Mouse (Mus musculus): Measurements from ENCODE around the gene Scn8a. TPM values are rescaled to one million over a fixed set of nuclear protein-coding genes. Genes with fewer than 3 reads are reported as not detected.

The Scn8a gene
- total and polyA plus RNA-seq, 2 experiments from 2014 or later, result 22.4 to 37.7 TPM

DNA sequence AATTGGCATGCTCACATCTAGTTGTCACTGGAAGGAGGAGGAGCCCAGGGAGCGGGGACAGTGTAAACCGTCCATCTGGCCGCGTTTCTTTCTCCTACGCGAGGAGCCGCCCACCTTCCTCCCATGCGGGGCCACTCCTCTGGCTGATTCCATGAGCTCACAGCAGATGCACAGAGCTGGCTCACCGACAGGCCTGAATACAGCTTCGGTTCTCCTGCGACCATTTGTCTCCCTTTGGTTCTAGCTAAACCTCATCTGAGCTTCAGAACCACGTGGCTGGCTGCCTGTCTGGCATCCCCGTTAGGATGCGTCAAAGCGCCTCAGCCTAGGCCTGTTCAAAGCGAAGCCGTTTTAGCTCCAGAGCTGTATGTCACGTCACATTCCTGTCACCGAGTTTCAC lies 53.8 kb downstream of the Scn8a start:
- Histone ChIP-seq H3K4me2 (ENCODE audit: low read depth, low read length, poor library complexity, severe bottlenecking) (no peak overlapping the region), H3K4me1 (ENCODE audit: insufficient read depth, low read length) (peaks cover 3% of the 10 kb centered on the region; the same call in 1 of the 2 replicates), H3K9me3 (ENCODE audit: low read length) (no peaks in the 10 kb centered on the region), H3K9ac (replicated peaks; ENCODE audit: low read length, poor library complexity, severe bottlenecking) (no peak overlapping the region), H3K27ac (ENCODE audit: low read depth, low read length) (no peak overlapping the region; the same call in 1 of the 2 replicates), H3K27me3 (ENCODE audit: insufficient read depth, low read length) (no peaks in the 10 kb centered on the region), H3K4me3 (ENCODE audit: low read depth, low read length) (no peak overlapping the region), H3K36me3 (ENCODE audit: insufficient read depth, low read length) (no peaks in the 10 kb centered on the region)
- WGBS, result 14% methylated on average over 19 of the region's 19 CpGs
- ATAC-seq (ENCODE audit: low FRiP score) (0 out of 2 replicates have a peak, but pooled peaks have one; percentile 16), DNase-seq (ENCODE audit: low spot score) (peak; percentile 74)
- no peak for TF ChIP-seq CTCF (IDR thresholded peaks at IDR 0.05)

DNA sequence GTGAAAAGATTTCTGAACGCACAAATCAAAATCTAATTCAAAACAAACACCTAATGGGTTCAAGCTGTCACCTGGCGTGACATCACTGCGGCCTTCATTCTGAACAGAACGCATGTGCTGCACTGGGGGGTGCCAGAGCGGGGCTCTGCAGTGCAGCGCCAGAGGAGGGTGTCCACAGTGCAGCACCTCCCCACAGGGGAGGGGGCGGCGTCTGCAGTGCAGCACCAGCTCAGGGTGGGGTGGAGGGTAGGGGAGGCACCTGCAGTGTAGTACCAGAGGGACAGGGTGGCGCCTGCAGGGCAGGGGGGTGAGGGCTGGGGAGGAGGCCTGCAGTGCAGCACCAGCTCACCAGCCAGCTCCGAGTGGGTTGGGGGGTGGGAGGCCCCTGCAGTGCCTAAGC lies 55.3 kb downstream of the Scn8a start:
- no peak for DNase-seq (ENCODE audit: low spot score)

GRCm38 (mm10) chr15:100930477-100930876 lies 60.8 kb downstream of the Scn8a start:
- H3K27ac ChIP-seq (ENCODE audit: low read depth, low read length), result no peak overlapping the region
- WGBS, result 35% methylated on average over 3 of the region's 3 CpGs
- no peak overlapping the region for H3K4me2 ChIP-seq (ENCODE audit: low read depth, low read length, poor library complexity, severe bottlenecking)
- ATAC-seq (ENCODE audit: low FRiP score) (no peak), DNase-seq (ENCODE audit: low spot score) (no peak)
- H3K4me3 ChIP-seq (ENCODE audit: low read depth, low read length), result no peak overlapping the region
- H3K4me1 ChIP-seq (ENCODE audit: insufficient read depth, low read length), result no peaks in the 10 kb centered on the region
- H3K9me3 ChIP-seq (ENCODE audit: low read length), result no peaks in the 10 kb centered on the region
- no peak overlapping the region for H3K9ac ChIP-seq (replicated peaks; ENCODE audit: low read length, poor library complexity, severe bottlenecking)
- TF ChIP-seq CTCF (IDR thresholded peaks at IDR 0.05), result no peak
- no peaks in the 10 kb centered on the region for H3K27me3 ChIP-seq (ENCODE audit: insufficient read depth, low read length)
- H3K36me3 ChIP-seq (ENCODE audit: insufficient read depth, low read length), result no peaks in the 10 kb centered on the region

More for the DNA sequence above, 55.3 kb downstream of the Scn8a start:
- ATAC-seq (ENCODE audit: low FRiP score), result no peak
- no peaks in the 10 kb centered on the region for H3K36me3 ChIP-seq (ENCODE audit: insufficient read depth, low read length)
- 74% methylated on average over 10 of the region's 10 CpGs for WGBS
- no peaks in the 10 kb centered on the region for H3K9me3 ChIP-seq (ENCODE audit: low read length)
- no peaks in the 10 kb centered on the region for H3K4me1 ChIP-seq (ENCODE audit: insufficient read depth, low read length)
- no peak overlapping the region for H3K4me2 ChIP-seq (ENCODE audit: low read depth, low read length, poor library complexity, severe bottlenecking)
- H3K27me3 ChIP-seq (ENCODE audit: insufficient read depth, low read length), result no peaks in the 10 kb centered on the region
- H3K9ac ChIP-seq (replicated peaks; ENCODE audit: low read length, poor library complexity, severe bottlenecking), result no peak overlapping the region
- TF ChIP-seq CTCF (IDR thresholded peaks at IDR 0.05), result no peak
- no peak overlapping the region for H3K27ac ChIP-seq (ENCODE audit: low read depth, low read length)
- H3K4me3 ChIP-seq (ENCODE audit: low read depth, low read length), result no peak overlapping the region

GRCm38 (mm10) chr15:100936176-100936575 lies 66.5 kb downstream of the Scn8a start:
- H3K27me3 ChIP-seq (ENCODE audit: insufficient read depth, low read length), result no peaks in the 10 kb centered on the region
- H3K36me3 ChIP-seq (ENCODE audit: insufficient read depth, low read length), result peaks cover 9% of the 10 kb centered on the region; the same call in 1 of the 2 replicates
- H3K9ac ChIP-seq (replicated peaks; ENCODE audit: low read length, poor library complexity, severe bottlenecking), result no peak overlapping the region
- no peaks in the 10 kb centered on the region for H3K4me1 ChIP-seq (ENCODE audit: insufficient read depth, low read length)
- H3K27ac ChIP-seq (ENCODE audit: low read depth, low read length), result no peak overlapping the region
- no peak for TF ChIP-seq CTCF (IDR thresholded peaks at IDR 0.05)
- no peak overlapping the region for H3K4me3 ChIP-seq (ENCODE audit: low read depth, low read length)
- no peak for ATAC-seq (ENCODE audit: low FRiP score)
- H3K4me2 ChIP-seq (ENCODE audit: low read depth, low read length, poor library complexity, severe bottlenecking), result no peak overlapping the region
- DNase-seq (ENCODE audit: low spot score), result no peak
- no peaks in the 10 kb centered on the region for H3K9me3 ChIP-seq (ENCODE audit: low read length)
- WGBS, result 68% methylated on average over 24 of the region's 24 CpGs

DNA sequence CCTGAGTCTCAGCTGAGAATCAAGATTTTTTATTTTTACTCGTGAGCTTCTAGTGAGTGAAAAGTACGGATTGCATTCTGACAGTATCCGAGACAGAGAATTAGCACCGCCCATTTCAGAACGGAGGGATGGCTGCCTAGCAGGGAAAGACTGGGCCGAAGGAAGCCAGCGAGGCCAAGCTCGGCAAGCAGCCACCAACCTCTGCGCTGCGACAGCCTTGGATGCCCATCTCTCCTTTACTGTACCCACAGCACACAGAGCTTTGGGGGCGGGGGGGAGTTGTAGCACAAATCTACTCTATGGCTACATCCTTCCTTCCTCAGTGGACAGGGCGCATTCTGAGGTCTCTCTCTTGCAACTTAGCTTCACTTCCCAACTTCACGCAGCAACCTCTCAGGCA lies 78.7 kb downstream of the Scn8a start:
- H3K9me3 ChIP-seq (ENCODE audit: low read length), result no peaks in the 10 kb centered on the region
- H3K4me2 ChIP-seq (ENCODE audit: low read depth, low read length, poor library complexity, severe bottlenecking), result no peak overlapping the region
- no peaks in the 10 kb centered on the region for H3K27me3 ChIP-seq (ENCODE audit: insufficient read depth, low read length)
- 91% methylated on average over 13 of the region's 13 CpGs for WGBS
- H3K9ac ChIP-seq (replicated peaks; ENCODE audit: low read length, poor library complexity, severe bottlenecking), result no peak overlapping the region
- H3K4me3 ChIP-seq (ENCODE audit: low read depth, low read length), result no peak overlapping the region
- no peak overlapping the region for H3K27ac ChIP-seq (ENCODE audit: low read depth, low read length)
- no peak for TF ChIP-seq CTCF (IDR thresholded peaks at IDR 0.05)
- DNase-seq (ENCODE audit: low spot score), result no peak
- no peaks in the 10 kb centered on the region for H3K4me1 ChIP-seq (ENCODE audit: insufficient read depth, low read length)
- 0 out of 2 replicates have a peak, but pooled peaks cover 4% of the 10 kb centered on the region for H3K36me3 ChIP-seq (ENCODE audit: insufficient read depth, low read length)
- ATAC-seq (ENCODE audit: low FRiP score), result no peak

DNA sequence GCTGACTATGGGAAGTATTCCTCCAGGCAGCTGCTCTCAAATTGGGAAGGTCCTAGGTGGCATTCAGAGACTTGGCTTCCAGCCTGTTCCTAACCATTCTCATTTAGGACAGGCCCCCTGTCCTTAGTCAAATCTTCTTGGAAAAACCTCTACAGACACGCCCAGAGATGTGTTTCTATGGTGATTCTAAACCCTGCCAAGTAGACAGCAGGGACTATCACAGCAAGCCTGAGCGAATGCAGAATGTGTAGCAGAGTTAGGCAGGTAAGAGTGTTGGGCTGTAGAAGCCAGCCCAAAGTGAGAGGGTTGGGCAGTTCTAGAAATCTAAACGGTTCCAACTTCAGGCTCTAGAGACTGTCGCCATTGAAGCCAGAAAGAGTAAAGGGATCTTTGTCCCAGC lies 79.5 kb downstream of the Scn8a start:
- no peak for TF ChIP-seq CTCF (IDR thresholded peaks at IDR 0.05)

More for the DNA sequence above, 79.5 kb downstream of the Scn8a start:
- ATAC-seq (ENCODE audit: low FRiP score) (no peak), DNase-seq (ENCODE audit: low spot score) (no peak)
- H3K9ac ChIP-seq (replicated peaks; ENCODE audit: low read length, poor library complexity, severe bottlenecking), result no peak overlapping the region
- H3K4me1 ChIP-seq (ENCODE audit: insufficient read depth, low read length), result no peaks in the 10 kb centered on the region
- WGBS, result 76% methylated on average over 4 of the region's 4 CpGs
- H3K36me3 ChIP-seq (ENCODE audit: insufficient read depth, low read length), result 0 out of 2 replicates have a peak, but pooled peaks cover 4% of the 10 kb centered on the region
- no peak overlapping the region for H3K4me2 ChIP-seq (ENCODE audit: low read depth, low read length, poor library complexity, severe bottlenecking)
- H3K27me3 ChIP-seq (ENCODE audit: insufficient read depth, low read length), result no peaks in the 10 kb centered on the region
- no peaks in the 10 kb centered on the region for H3K9me3 ChIP-seq (ENCODE audit: low read length)
- no peak overlapping the region for H3K4me3 ChIP-seq (ENCODE audit: low read depth, low read length)
- H3K27ac ChIP-seq (ENCODE audit: low read depth, low read length), result no peak overlapping the region

Data from midbrain, postnatal 0 days (tissue).